Mouse (Mus musculus) left cerebral cortex, postnatal 36 days (tissue): Measurements from ENCODE around the gene Bach2. TPM values are rescaled to one million over a fixed set of nuclear protein-coding genes. Genes with fewer than 3 reads are reported as not detected.

ENCODE experiments used
- DNase-seq, 2 experiments: peaks; one replicate each; pipeline ENCODE4 v3.0.0; 2021 to 2022; ENCODE audit warnings: low spot score in 2 of 2, mixed read lengths in 1 of 2
- intact Hi-C: fragments of 180-260 bp; cut with DNase I; formaldehyde crosslinking; loops from one replicate; pipeline ENCODE4 v1.15.1; 2025
- total RNA-seq, 2 experiments: library from RNA; stranded (reverse); gene quantifications; 2 replicates each; pipeline ENCODE4 v1.2.3; 2021

The Bach2 gene
- total RNA-seq, 2 experiments from 2014 or later, result 12.6 to 16.0 TPM

GRCm38 (mm10) chr4:32368345-32368744 lies 129.7 kb downstream of the Bach2 start:
- DNase-seq, result no peak
- intact Hi-C loops, result no loop called here

GRCm38 (mm10) chr4:32373085-32373484 lies 134.5 kb downstream of the Bach2 start:
- DNase-seq, result peak; percentile 59 to 63
- intact Hi-C loops, result no loop called here

GRCm38 (mm10) chr4:32373527-32373926 lies 134.9 kb downstream of the Bach2 start:
- intact Hi-C loops, result no loop called here
- DNase-seq, result no peak

- intact Hi-C loops, result no loop called here
- no peak for DNase-seq
Observed at GRCm38 (mm10) chr4:32374751-32375582, 136.4 kb downstream of the Bach2 start.

- DNase-seq, result no peak
- intact Hi-C loops, result no loop called here
Observed at GRCm38 (mm10) chr4:32375721-32376526, 137.3 kb downstream of the Bach2 start.

GRCm38 (mm10) chr4:32376527-32376948 lies 137.9 kb downstream of the Bach2 start:
- intact Hi-C loops, result no loop called here
- no peak for DNase-seq

GRCm38 (mm10) chr4:32379140-32379539 lies 140.5 kb downstream of the Bach2 start:
- intact Hi-C loops, result no loop called here
- DNase-seq, result no peak

GRCm38 (mm10) chr4:32381666-32382381 lies 143.2 kb downstream of the Bach2 start:
- intact Hi-C loops, result no loop called here
- no peak for DNase-seq

- intact Hi-C loops, result no loop called here
- DNase-seq, result no peak
Observed at GRCm38 (mm10) chr4:32385121-32385520, 146.5 kb downstream of the Bach2 start.

GRCm38 (mm10) chr4:32385623-32386022 lies 147.0 kb downstream of the Bach2 start:
- no peak for DNase-seq
- intact Hi-C loops, result no loop called here

- DNase-seq, result no peak
- intact Hi-C loops, result no loop called here
Observed at GRCm38 (mm10) chr4:32386346-32386745, 147.7 kb downstream of the Bach2 start.

- no peak for DNase-seq
- intact Hi-C loops, result no loop called here
Observed at GRCm38 (mm10) chr4:32386931-32387330, 148.3 kb downstream of the Bach2 start.

- DNase-seq, result no peak
- intact Hi-C loops, result no loop called here
Observed at GRCm38 (mm10) chr4:32387479-32388240, 149.1 kb downstream of the Bach2 start.

- no peak for DNase-seq
- intact Hi-C loops, result no loop called here
Observed at GRCm38 (mm10) chr4:32388564-32388963, 150.0 kb downstream of the Bach2 start.

- intact Hi-C loops, result no loop called here
- DNase-seq, result no peak
Observed at GRCm38 (mm10) chr4:32389107-32389800, 150.7 kb downstream of the Bach2 start.

- DNase-seq, result no peak
- intact Hi-C loops, result no loop called here
Observed at GRCm38 (mm10) chr4:32391260-32391659, 152.7 kb downstream of the Bach2 start.

GRCm38 (mm10) chr4:32393226-32393625 lies 154.6 kb downstream of the Bach2 start:
- intact Hi-C loops, result no loop called here
- no peak for DNase-seq

GRCm38 (mm10) chr4:32393951-32394350 lies 155.3 kb downstream of the Bach2 start:
- no peak for DNase-seq
- intact Hi-C loops, result no loop called here

- no peak for DNase-seq
- intact Hi-C loops, result no loop called here
Observed at GRCm38 (mm10) chr4:32394850-32395249, 156.2 kb downstream of the Bach2 start.
